Mouse (Mus musculus): ENCODE results near the gene Zfp410. TPM values are rescaled to one million over a fixed set of nuclear protein-coding genes. Genes with fewer than 3 reads are reported as not detected.
A peak's percentile ranks its signal among the peaks of the same experiment; 100 is the strongest.

Gene Zfp410
- polyA plus RNA-seq, 2 experiments = 23.6 to 35.1 TPM

GRCm38 (mm10) chr12:84384644-84385081 is 68.0 kb downstream of the Zfp410 start:
- H3K36me3 ChIP-seq (replicated peaks; ENCODE audit: control insufficient read depth, insufficient read depth, low read depth) = no peaks in the 10 kb centered on the region
- H3K9ac ChIP-seq (replicated peaks) = no peak overlapping the region
- H3K4me3 ChIP-seq (ENCODE audit: insufficient read depth in 1 of 2, low read depth in 2 of 2, low read length in 2 of 2) = no peak overlapping the region
- H3K9me3 ChIP-seq (ENCODE audit: control insufficient read depth, low read length) = no peaks in the 10 kb centered on the region
- WGBS (ENCODE audit: insufficient replicate concordance) = 71% methylated on average over 5 of the region's 5 CpGs
- DNase-seq (ENCODE audit: low read depth in 3 of 3, low spot score in 3 of 3) (no peak), ATAC-seq (ENCODE audit: insufficient read depth) (peak; percentile 48; the same call in 1 of the 2 replicates)
- peaks cover 0 to 23% of the 10 kb centered on the region in 2 experiments for H3K4me1 ChIP-seq (replicated peaks; ENCODE audit: control insufficient read depth in 2 of 2, insufficient read depth in 2 of 2, low read length in 1 of 2)
- no peaks in the 10 kb centered on the region for H3K27me3 ChIP-seq (ENCODE audit: control insufficient read depth, insufficient read depth, low read length)
- no peak for TF ChIP-seq EP300 (IDR thresholded peaks at IDR 0.05; ENCODE audit: low read depth)
- TF ChIP-seq CTCF (IDR thresholded peaks at IDR 0.05; ENCODE audit: low read depth) = no peak
- no peak overlapping the region; the same call in 1 of the 2 replicates for H3K27ac ChIP-seq
- H3K4me2 ChIP-seq (ENCODE audit: low read depth) = no peak overlapping the region

- Histone ChIP-seq H3K9ac (replicated peaks) (no peak overlapping the region), H3K27me3 (ENCODE audit: control insufficient read depth, insufficient read depth, low read length) (no peaks in the 10 kb centered on the region), H3K4me1 (replicated peaks; ENCODE audit: control insufficient read depth in 2 of 2, insufficient read depth in 2 of 2, low read length in 1 of 2) (peaks cover 0 to 23% of the 10 kb centered on the region in 2 experiments), H3K27ac (no peak overlapping the region), H3K9me3 (ENCODE audit: control insufficient read depth, low read length) (no peaks in the 10 kb centered on the region), H3K36me3 (replicated peaks; ENCODE audit: control insufficient read depth, insufficient read depth, low read depth) (no peaks in the 10 kb centered on the region), H3K4me3 (ENCODE audit: insufficient read depth in 1 of 2, low read depth in 2 of 2, low read length in 2 of 2) (no peak overlapping the region), H3K4me2 (ENCODE audit: low read depth) (no peak overlapping the region)
- ATAC-seq (ENCODE audit: insufficient read depth) = no peak
- no peak for DNase-seq (ENCODE audit: low read depth in 3 of 3, low spot score in 3 of 3)
- WGBS (ENCODE audit: insufficient replicate concordance) = 82% methylated on average over 4 of the region's 4 CpGs
- no peak for TF ChIP-seq EP300 (IDR thresholded peaks at IDR 0.05; ENCODE audit: low read depth)
- no peak for TF ChIP-seq CTCF (IDR thresholded peaks at IDR 0.05; ENCODE audit: low read depth)
Observed at GRCm38 (mm10) chr12:84385408-84385807, 68.8 kb downstream of the Zfp410 start.

GRCm38 (mm10) chr12:84388097-84388496 is 71.4 kb downstream of the Zfp410 start:
- no peaks in the 10 kb centered on the region for H3K9me3 ChIP-seq (ENCODE audit: control insufficient read depth, low read length)
- ATAC-seq (ENCODE audit: insufficient read depth) = no peak
- no peak overlapping the region for H3K4me2 ChIP-seq (ENCODE audit: low read depth)
- H3K9ac ChIP-seq (replicated peaks) = no peak overlapping the region
- H3K27ac ChIP-seq = no peak overlapping the region
- peaks cover 0 to 22% of the 10 kb centered on the region in 2 experiments for H3K4me1 ChIP-seq (replicated peaks; ENCODE audit: control insufficient read depth in 2 of 2, insufficient read depth in 2 of 2, low read length in 1 of 2)
- DNase-seq (ENCODE audit: low read depth in 3 of 3, low spot score in 3 of 3) = no peak
- no peak for TF ChIP-seq EP300 (IDR thresholded peaks at IDR 0.05; ENCODE audit: low read depth)
- no peak for TF ChIP-seq CTCF (IDR thresholded peaks at IDR 0.05; ENCODE audit: low read depth)
- WGBS (ENCODE audit: insufficient replicate concordance) = 82% methylated on average over 8 of the region's 8 CpGs
- no peak overlapping the region for H3K4me3 ChIP-seq (ENCODE audit: insufficient read depth in 1 of 2, low read depth in 2 of 2, low read length in 2 of 2)
- H3K36me3 ChIP-seq (replicated peaks; ENCODE audit: control insufficient read depth, insufficient read depth, low read depth) = no peaks in the 10 kb centered on the region
- no peaks in the 10 kb centered on the region for H3K27me3 ChIP-seq (ENCODE audit: control insufficient read depth, insufficient read depth, low read length)

- no peaks in the 10 kb centered on the region for H3K36me3 ChIP-seq (replicated peaks; ENCODE audit: control insufficient read depth, insufficient read depth, low read depth)
- no peaks in the 10 kb centered on the region for H3K9me3 ChIP-seq (ENCODE audit: control insufficient read depth, low read length)
- H3K4me2 ChIP-seq (ENCODE audit: low read depth) = no peak overlapping the region
- ATAC-seq (ENCODE audit: insufficient read depth) (no peak), DNase-seq (ENCODE audit: low read depth in 3 of 3, low spot score in 3 of 3) (no peak)
- no peaks in the 10 kb centered on the region for H3K27me3 ChIP-seq (ENCODE audit: control insufficient read depth, insufficient read depth, low read length)
- 19% methylated on average over 14 of the region's 14 CpGs for WGBS (ENCODE audit: insufficient replicate concordance)
- no peak overlapping the region for H3K4me3 ChIP-seq (ENCODE audit: insufficient read depth in 1 of 2, low read depth in 2 of 2, low read length in 2 of 2)
- H3K9ac ChIP-seq (replicated peaks) = no peak overlapping the region
- no peak overlapping the region for H3K27ac ChIP-seq
- TF ChIP-seq CTCF (IDR thresholded peaks at IDR 0.05; ENCODE audit: low read depth) = no peak
- TF ChIP-seq EP300 (IDR thresholded peaks at IDR 0.05; ENCODE audit: low read depth) = no peak
- H3K4me1 ChIP-seq (replicated peaks; ENCODE audit: control insufficient read depth in 2 of 2, insufficient read depth in 2 of 2, low read length in 1 of 2) = peaks cover 0 to 20% of the 10 kb centered on the region in 2 experiments
Observed at GRCm38 (mm10) chr12:84388774-84389400, 72.2 kb downstream of the Zfp410 start.

GRCm38 (mm10) chr12:84390336-84390735 is 73.7 kb downstream of the Zfp410 start:
- H3K4me3 ChIP-seq (ENCODE audit: insufficient read depth in 1 of 2, low read depth in 2 of 2, low read length in 2 of 2) = no peak overlapping the region
- no peak for DNase-seq (ENCODE audit: low read depth in 3 of 3, low spot score in 3 of 3)
- 78% methylated on average over 6 of the region's 6 CpGs for WGBS (ENCODE audit: insufficient replicate concordance)
- no peak overlapping the region for H3K9ac ChIP-seq (replicated peaks)
- no peaks in the 10 kb centered on the region for H3K36me3 ChIP-seq (replicated peaks; ENCODE audit: control insufficient read depth, insufficient read depth, low read depth)
- ATAC-seq (ENCODE audit: insufficient read depth) = no peak
- no peaks in the 10 kb centered on the region for H3K9me3 ChIP-seq (ENCODE audit: control insufficient read depth, low read length)
- TF ChIP-seq EP300 (IDR thresholded peaks at IDR 0.05; ENCODE audit: low read depth) = no peak
- no peaks in the 10 kb centered on the region for H3K27me3 ChIP-seq (ENCODE audit: control insufficient read depth, insufficient read depth, low read length)
- H3K27ac ChIP-seq = no peak overlapping the region
- H3K4me1 ChIP-seq (replicated peaks; ENCODE audit: control insufficient read depth in 2 of 2, insufficient read depth in 2 of 2, low read length in 1 of 2) = peaks cover 0 to 11% of the 10 kb centered on the region in 2 experiments; a peak in 2 of 4 replicates
- H3K4me2 ChIP-seq (ENCODE audit: low read depth) = no peak overlapping the region
